8 mouse cellular contexts compared by ENCODE assay signal in the genomic region with DNA sequence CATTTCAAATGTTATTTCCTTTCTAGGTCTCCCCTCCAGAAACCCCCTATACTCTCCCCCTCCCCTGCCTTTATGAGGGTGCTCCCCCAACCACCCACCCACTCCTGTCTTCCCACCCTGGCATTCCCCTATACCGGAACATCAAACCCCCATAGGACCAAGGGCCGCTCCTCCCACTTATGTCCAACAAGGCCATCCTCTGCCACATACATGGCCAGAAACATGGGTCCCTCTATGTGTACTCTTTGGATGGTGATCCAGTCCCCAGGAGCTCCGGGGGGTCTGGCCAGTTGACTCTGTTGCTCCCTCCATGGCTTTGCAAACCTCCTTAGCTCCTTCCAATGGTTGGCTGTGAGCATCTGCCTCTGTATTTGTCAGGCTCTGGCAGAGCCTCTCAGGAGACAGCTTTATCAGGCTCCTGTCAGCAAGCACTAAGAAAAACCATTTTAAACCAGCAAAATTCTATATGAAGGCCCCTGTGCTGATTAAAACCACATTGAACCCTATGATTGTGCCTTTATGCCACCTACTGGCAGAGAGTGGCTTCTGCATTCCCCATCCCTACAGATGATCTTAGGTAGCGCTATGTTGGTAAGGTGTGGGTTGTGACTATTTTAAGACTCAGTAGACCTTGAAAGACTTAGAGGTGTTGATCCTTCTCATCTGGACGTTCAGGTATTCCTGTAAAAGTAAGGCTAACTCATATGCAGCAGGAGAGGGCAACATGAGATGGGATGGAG. TPM values are rescaled to one million over a fixed set of nuclear protein-coding genes. Genes with fewer than 3 reads are reported as not detected.
A peak's percentile ranks its signal among the peaks of the same experiment; 100 is the strongest.
DNase-seq lines count a peak whose midpoint lies in the region; ATAC-seq and TF ChIP-seq lines count a peak whose summit lies in the region.

No protein-coding gene starts in this region.

- TF ChIP-seq EP300 in liver, embryonic 14.5 days (IDR thresholded peaks at IDR 0.05; ENCODE audit: low read depth), result no peak

- H3K4me3 ChIP-seq in hindbrain, embryonic 12.5 days, result no peak overlapping the region
- H3K4me3 ChIP-seq in liver, embryonic 14.5 days (ENCODE audit: insufficient read depth in 1 of 2, low read depth in 2 of 2, low read length in 2 of 2), result no peak overlapping the region

- no peaks in the 10 kb centered on the region for H3K36me3 ChIP-seq in hindbrain, embryonic 12.5 days
- H3K36me3 ChIP-seq in liver, embryonic 14.5 days (replicated peaks; ENCODE audit: control insufficient read depth, insufficient read depth, low read depth), result no peaks in the 10 kb centered on the region

- H3K4me1 ChIP-seq in hindbrain, embryonic 12.5 days, result no peaks in the 10 kb centered on the region
- H3K4me1 ChIP-seq in liver, embryonic 14.5 days (replicated peaks; ENCODE audit: control insufficient read depth in 2 of 2, insufficient read depth in 2 of 2, low read length in 1 of 2), result no peaks in the 10 kb centered on the region

- no peak overlapping the region for H3K9ac ChIP-seq in hindbrain, embryonic 12.5 days
- no peak overlapping the region for H3K9ac ChIP-seq in liver, embryonic 14.5 days (replicated peaks)

- no peaks in the 10 kb centered on the region for H3K27me3 ChIP-seq in hindbrain, embryonic 12.5 days
- no peaks in the 10 kb centered on the region for H3K27me3 ChIP-seq in liver, embryonic 14.5 days (ENCODE audit: control insufficient read depth, insufficient read depth, low read length)

- H3K27ac ChIP-seq in hindbrain, embryonic 12.5 days, result no peak overlapping the region
- H3K27ac ChIP-seq in liver, embryonic 14.5 days, result no peak overlapping the region

- no peak overlapping the region for H3K4me2 ChIP-seq in hindbrain, embryonic 12.5 days (replicated peaks)
- H3K4me2 ChIP-seq in liver, embryonic 14.5 days (ENCODE audit: low read depth), result no peak overlapping the region

- 79% methylated on average over 5 of the region's 5 CpGs for WGBS in hindbrain, embryonic 12.5 days
- 60% methylated on average over 5 of the region's 5 CpGs for WGBS in liver, embryonic 14.5 days (ENCODE audit: insufficient replicate concordance)

- peak; percentile 65 for ATAC-seq in hindbrain, embryonic 12.5 days (ENCODE audit: low FRiP score)
- no peak for ATAC-seq in liver, embryonic 14.5 days (ENCODE audit: insufficient read depth)

- no peaks in the 10 kb centered on the region for H3K9me3 ChIP-seq in hindbrain, embryonic 12.5 days (replicated peaks)
- H3K9me3 ChIP-seq in liver, embryonic 14.5 days (ENCODE audit: control insufficient read depth, low read length), result no peaks in the 10 kb centered on the region

- DNase-seq in cerebellum, adult 8-10 months, result peak; percentile 10
- DNase-seq in cerebellum, adult 11 months, result no peak
- peak; percentile 10 to 43 for DNase-seq in spleen, adult 18-20 months
- DNase-seq in spleen, postnatal 4 days (ENCODE audit: low spot score in 2 of 2), result no peak
- DNase-seq in liver, embryonic 14.5 days (ENCODE audit: low read depth in 3 of 3, low spot score in 3 of 3), result no peak
- DNase-seq in retina, postnatal 1 day, result peak; percentile 44
- no peak for DNase-seq in urinary bladder, adult 2 months (ENCODE audit: low spot score)

- peak; percentile 63 for TF ChIP-seq CTCF in liver, embryonic 14.5 days (IDR thresholded peaks at IDR 0.05; ENCODE audit: low read depth)

RNA-seq across cellular contexts. Expression of a gene that starts 23.7 kb away (rescaled TPM):
- polyA plus RNA-seq in hindbrain, embryonic 12.5 days (2016; fragmentation: Nextera tagmentation; extraction: Ambion mirVana), result 8.6 and 10.3 TPM in 2 replicates
- polyA plus RNA-seq in liver, embryonic 14.5 days (2012; rRNA removed), result 0.50 and 0.54 TPM in 2 replicates
- 1.1 TPM in 2 replicates for polyA plus RNA-seq in liver, embryonic 14.5 days (2014; fragmentation: Nextera tagmentation; extraction: Ambion mirVana)
- polyA plus RNA-seq in urinary bladder, adult 2 months (2012; rRNA removed), result 1.1 and 1.4 TPM in 2 replicates

RNA-seq across cellular contexts. Expression of a gene that starts 23.9 kb away (rescaled TPM):
- 5.9 and 6.0 TPM in 2 replicates for polyA plus RNA-seq in hindbrain, embryonic 12.5 days (2016; fragmentation: Nextera tagmentation; extraction: Ambion mirVana)
- polyA plus RNA-seq in liver, embryonic 14.5 days (2012; rRNA removed), result 0.74 and 1.1 TPM in 2 replicates
- polyA plus RNA-seq in liver, embryonic 14.5 days (2014; fragmentation: Nextera tagmentation; extraction: Ambion mirVana), result 0.81 and 0.82 TPM in 2 replicates
- polyA plus RNA-seq in urinary bladder, adult 2 months (2012; rRNA removed), result 2.2 and 2.3 TPM in 2 replicates

RNA-seq across cellular contexts. Expression of a gene that starts 29.6 kb away (rescaled TPM):
- polyA plus RNA-seq in hindbrain, embryonic 12.5 days (2016; fragmentation: Nextera tagmentation; extraction: Ambion mirVana), result not detected in 2 replicates
- polyA plus RNA-seq in liver, embryonic 14.5 days (2012; rRNA removed), result not detected in 2 replicates
- not detected in 2 replicates for polyA plus RNA-seq in liver, embryonic 14.5 days (2014; fragmentation: Nextera tagmentation; extraction: Ambion mirVana)
- polyA plus RNA-seq in urinary bladder, adult 2 months (2012; rRNA removed), result not detected in 2 replicates

RNA-seq across cellular contexts. Expression of a gene that starts 43.4 kb away (rescaled TPM):
- polyA plus RNA-seq in hindbrain, embryonic 12.5 days (2016; fragmentation: Nextera tagmentation; extraction: Ambion mirVana), result 69.5 and 81.7 TPM in 2 replicates
- 31.8 and 56.1 TPM in 2 replicates for polyA plus RNA-seq in liver, embryonic 14.5 days (2012; rRNA removed)
- polyA plus RNA-seq in liver, embryonic 14.5 days (2014; fragmentation: Nextera tagmentation; extraction: Ambion mirVana), result 91.0 and 96.6 TPM in 2 replicates
- 97.5 and 98.0 TPM in 2 replicates for polyA plus RNA-seq in urinary bladder, adult 2 months (2012; rRNA removed)

RNA-seq across cellular contexts. Expression of a gene that starts 48.7 kb away (rescaled TPM):
- 0.09 TPM in 1 of 2 replicates, not detected in the other for polyA plus RNA-seq in hindbrain, embryonic 12.5 days (2016; fragmentation: Nextera tagmentation; extraction: Ambion mirVana)
- polyA plus RNA-seq in liver, embryonic 14.5 days (2012; rRNA removed), result 4.1 and 5.8 TPM in 2 replicates
- 9.4 and 9.7 TPM in 2 replicates for polyA plus RNA-seq in liver, embryonic 14.5 days (2014; fragmentation: Nextera tagmentation; extraction: Ambion mirVana)
- polyA plus RNA-seq in urinary bladder, adult 2 months (2012; rRNA removed), result 2.0 and 2.3 TPM in 2 replicates

Comparison
In these comparisons a context has a peak if more than half of its experiments do, and no peak if none do; other contexts are left out.
1. DNase-seq: peak in cerebellum, adult 8-10 months (single experiment), spleen, adult 18-20 months (2 of 2) and retina, postnatal 1 day (single experiment); none in cerebellum, adult 11 months (single experiment), spleen, postnatal 4 days (0 of 2), liver, embryonic 14.5 days (0 of 3) and urinary bladder, adult 2 months (single experiment).